Mouse (Mus musculus) right cerebral cortex, adult 2 months (tissue): ENCODE results near the gene Tcf7l1.

Experiments used
- DNase-seq, 2 experiments: peaks; one replicate each; pipeline ENCODE4 v3.0.0; 2021 to 2022; ENCODE audit warnings: low spot score in 2 of 2

The Tcf7l1 gene

DNA sequence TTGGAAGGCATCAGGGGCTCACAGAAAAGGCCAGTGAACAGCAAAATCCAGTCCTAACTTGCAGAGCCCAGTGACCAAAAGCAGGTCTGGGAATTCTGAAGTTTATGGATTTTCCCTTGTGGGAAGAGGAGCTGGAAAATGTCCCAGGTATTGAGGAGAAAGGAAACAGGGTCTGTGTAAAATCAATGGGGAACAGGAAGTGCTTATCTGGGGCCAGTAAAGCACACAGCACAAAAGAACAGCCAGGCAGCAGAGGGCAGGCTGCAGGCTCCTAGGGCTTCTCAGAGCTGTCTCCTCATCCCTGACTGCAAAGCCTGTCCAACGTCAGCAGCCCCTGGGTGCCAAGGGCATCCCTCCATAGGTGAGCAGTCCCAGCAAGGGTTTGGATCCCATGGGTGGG lies 126.1 kb downstream of the Tcf7l1 start:
- DNase-seq = no peak

DNA sequence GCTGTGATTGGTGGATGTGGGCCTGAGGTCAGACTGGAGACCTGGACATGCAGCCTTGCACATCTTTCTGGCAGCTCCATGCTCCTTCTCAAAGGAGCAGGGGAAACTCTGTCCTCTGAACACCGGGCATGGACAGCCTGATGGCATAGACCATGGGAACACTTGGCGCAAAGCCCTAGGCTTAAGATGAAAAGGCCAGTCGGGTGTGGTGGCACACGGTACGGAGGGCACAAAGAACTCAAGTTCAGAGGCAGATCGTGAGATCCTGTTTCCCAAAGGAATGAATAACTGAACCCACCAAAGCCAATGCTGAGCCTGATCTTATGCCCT lies 128.7 kb downstream of the Tcf7l1 start:
- no peak for DNase-seq

DNA sequence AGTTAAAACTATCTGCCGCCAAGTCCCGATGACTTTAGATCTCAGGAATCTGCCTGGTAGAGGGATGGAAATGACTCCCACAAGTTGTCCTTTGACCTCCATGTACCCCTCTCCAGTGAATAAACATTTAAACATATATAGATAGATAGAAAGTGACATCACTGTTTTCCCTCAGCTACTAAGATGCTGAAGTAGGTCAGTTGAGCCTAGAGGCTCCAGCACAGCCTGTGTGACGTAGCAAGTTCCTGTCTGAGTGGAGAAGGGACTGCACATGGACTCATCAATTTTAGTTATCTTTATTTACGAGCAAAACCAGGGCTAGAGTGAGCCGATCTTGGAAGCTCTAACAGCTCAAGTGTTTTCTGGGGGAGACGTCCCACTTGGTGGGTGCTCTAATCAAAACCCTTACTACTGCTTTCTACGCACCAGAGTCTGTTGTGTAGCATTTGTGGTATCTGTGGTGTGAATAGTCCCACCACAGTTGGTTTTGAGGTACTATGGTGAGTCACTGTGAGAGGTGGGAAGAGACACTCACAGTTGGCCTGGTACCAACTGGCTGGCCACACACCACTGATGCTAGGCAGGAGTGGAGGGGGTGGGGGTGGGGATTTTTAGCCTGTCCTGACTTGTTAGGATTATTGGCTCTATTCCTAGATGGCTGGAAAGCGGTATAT lies 129.2 kb downstream of the Tcf7l1 start:
- no peak for DNase-seq

DNA sequence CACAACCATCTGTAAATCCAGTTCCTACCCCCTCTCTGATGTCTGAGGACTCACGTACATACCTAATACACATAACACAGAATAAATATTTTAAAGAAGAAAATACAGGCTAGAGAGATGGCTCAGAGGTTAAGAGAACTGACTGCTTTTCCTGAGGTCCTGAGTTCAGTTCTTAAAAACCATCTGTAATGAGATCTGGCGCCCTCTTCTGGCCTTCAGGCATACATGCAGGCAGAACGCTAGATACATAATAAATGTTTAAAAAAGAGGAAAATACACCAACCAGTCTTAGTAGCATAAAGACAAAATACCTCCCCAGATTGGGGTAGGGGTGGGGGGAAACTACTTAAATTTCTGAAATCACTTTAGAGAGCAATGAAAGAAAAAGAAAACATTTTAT lies 131.0 kb downstream of the Tcf7l1 start:
- no peak for DNase-seq

DNA sequence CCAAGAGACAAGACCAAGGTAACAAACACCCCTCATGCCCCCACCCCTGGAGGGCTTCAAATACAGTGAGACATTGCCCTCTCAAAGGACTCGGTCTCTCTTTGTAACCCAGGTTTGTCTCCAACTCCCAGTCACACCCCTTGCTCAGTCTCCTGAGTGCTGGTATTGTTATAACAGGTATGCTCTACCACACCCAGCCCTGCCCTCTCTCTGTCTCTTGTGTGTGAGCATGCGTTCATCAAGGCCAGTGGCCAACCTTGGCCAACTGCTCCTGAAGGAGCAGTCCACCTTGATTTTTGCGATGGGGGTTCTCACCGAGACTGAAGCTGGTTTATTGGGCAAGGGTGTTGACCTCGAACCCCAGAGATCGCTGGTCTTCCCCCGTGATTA lies 133.0 kb downstream of the Tcf7l1 start:
- DNase-seq = no peak

DNA sequence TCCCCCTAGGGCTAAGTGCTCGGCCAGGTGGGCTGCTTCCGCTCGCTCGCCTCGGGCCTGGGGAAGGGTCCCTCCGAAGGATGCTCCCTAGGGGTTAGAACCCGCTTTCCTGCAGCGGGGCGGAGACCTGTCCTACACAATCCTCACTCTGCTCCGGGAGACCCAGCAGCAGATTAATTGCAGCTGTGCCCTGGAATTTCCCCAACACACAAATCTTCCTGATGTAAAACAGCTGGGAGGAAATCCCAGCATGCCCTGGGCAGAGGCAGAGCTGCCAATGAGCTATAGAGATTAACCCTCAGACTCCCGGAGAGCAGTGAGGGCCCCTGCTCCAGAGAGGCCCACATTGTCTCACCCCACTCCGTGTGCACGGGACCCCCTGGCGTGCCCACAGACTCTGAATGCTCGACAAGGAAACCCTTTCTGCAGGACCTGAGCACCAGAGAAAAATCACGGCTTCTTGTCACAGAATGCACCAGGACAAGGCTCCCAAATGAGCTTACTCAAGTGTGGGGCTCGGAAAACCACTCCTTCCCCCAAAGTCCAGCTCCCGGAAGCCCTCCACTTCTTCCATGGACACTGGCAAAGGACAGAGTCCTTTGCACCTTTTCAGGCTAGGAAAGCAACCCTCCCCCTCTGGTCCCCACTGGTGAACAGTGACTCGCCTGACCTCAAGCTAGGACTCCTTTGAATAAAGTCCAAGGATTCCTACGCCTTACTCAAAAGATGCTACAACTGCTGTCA lies 133.6 kb downstream of the Tcf7l1 start:
- DNase-seq = no peak

DNA sequence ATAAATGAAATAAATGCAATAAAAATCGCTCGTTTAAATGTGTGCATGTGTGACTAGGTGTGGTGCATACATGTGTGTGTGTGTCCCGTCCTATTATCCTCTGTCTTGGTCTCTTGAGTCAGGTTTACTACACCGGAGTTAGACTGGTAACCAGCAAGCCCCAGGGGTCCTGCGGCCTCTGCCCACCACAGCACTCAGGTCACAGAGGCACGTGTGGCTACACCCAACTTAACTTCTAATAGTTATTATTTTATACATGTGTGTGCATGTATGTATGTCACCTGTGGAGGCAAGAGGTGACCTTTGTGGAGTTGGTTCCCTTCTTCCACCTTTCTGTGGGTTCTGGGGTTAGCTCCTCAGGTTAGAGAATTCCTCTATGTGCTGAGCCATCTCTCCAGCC lies 134.7 kb downstream of the Tcf7l1 start:
- DNase-seq = no peak

DNA sequence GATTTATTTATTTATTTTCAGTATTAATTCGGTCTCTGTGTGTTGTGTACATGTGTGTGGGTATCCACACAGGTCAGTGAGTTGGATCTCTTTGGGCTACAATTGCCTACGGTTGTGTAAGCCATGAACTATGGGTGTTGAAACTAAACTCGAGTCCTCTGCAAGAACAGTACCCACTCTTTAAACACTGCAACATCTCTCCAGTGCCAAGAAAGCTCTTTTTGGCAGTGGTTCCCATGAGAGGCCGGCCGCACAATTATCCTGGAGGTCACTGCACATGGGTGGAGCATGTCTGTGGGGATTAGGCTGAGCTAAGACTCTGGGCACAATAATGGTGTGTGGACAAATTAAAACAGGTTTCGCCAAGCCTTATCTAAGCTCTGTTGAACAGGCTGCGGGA lies 135.6 kb downstream of the Tcf7l1 start:
- DNase-seq = no peak

DNA sequence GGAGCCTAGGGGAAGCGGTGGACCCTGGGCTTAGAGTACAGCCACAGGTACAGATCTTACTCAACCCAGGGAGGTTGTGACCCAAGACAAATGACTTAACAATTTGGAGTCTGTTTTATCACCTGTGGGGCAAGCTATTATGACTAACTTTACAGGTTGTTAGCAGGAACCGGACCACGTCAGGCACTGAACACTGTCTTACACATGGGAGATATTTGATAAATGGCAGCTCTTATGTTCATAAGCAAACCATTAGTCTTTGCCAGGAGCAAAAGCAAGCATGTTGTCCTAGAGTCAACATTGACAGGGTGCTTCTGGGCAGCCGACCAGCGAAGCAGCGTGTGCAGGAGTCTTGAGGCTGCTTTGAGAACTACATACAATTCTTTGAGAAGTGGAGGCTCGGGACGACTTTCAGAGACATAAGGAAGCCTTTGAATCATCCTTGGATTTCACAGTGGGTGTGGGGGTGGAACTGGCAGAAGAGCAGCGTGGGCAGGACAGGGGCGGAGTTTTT lies 138.7 kb downstream of the Tcf7l1 start:
- peak; percentile 77 for DNase-seq

DNA sequence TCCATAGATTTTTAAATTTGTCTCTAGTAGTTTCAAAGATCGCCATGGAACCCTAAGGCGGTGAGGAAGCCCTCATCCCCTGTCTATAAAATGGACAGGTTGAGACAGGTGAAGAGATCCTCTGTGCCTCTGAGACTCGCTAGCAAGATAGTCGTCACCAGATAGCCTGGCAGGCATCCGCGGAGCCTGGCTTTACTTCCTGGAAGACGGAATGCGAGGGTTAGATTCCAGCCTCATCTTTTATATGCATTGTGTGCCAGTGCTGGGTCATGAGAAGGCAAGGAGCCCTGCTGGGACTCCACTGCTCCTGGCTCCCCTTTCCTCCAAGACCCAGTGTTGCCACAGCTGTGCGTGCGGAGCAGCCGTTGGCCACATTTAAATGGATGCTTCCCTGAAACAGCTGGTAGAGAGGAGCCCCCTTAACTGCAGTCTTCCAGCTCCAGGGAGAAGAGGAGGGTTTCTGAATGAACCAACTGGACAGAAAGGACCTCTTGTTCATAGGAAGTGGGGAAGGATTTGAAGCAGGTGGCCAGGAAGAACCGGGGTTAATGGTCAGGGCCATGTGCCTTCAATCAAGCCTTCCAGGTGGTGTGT lies 141.0 kb downstream of the Tcf7l1 start:
- DNase-seq = no peak

DNA sequence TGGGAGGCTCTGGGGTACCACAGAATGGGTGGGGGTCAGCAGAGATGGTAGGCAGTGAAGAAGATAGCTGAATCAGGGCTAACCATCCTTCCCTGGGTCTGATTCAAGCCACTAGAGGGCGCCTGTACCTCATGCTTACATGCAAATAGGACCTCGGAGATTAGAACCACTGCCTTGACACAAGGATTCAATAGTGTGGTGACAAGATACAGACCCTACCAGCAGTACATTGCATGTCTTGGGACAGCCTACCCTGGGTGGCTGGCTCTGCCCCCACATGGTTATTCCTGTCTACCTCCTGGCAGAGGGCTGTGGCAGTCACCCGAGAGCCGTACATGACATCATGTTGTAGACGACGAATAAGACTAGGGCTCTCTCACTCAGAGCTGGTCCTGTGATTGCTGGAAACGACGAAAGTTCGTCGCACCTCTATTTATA lies 141.7 kb downstream of the Tcf7l1 start:
- peak; percentile 85 to 86 for DNase-seq

DNA sequence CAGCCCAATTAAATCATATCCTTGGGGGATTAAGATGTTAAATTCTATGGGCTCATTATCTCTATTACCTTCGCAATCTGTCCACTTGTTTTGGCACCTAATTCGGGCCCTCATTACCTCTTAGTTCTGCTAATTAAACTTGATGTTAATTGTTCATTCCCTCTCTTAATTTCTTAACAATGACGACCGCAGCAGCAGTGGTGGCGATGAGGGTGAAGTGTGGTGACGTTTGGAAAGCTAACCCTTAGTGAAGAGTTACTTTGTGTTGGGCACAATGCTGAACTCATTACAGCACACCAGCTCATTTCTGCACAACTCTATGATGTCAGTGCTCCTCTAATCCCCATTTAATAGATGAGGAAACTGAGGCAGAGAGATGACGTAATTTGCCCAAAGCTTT lies 143.7 kb downstream of the Tcf7l1 start:
- no peak for DNase-seq

DNA sequence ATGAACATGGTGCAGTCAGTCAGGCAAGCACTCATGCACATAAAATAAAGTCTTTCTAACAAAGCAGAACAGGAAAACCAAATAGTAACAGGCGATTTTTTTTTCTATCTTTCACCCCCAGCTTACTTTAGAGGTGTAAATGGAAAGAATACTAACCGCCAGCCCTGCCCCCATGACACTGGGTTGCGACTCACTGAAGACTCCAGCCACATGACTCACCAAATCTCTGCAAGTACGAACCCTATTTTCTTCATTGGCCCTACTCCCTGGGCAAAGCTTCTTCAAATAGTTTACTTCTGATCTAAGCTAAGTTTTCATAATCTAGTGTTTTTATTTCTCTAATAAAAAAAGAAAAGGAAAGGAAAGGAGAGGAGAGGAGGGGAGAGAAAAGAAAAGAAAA lies 144.5 kb downstream of the Tcf7l1 start:
- DNase-seq = no peak

DNA sequence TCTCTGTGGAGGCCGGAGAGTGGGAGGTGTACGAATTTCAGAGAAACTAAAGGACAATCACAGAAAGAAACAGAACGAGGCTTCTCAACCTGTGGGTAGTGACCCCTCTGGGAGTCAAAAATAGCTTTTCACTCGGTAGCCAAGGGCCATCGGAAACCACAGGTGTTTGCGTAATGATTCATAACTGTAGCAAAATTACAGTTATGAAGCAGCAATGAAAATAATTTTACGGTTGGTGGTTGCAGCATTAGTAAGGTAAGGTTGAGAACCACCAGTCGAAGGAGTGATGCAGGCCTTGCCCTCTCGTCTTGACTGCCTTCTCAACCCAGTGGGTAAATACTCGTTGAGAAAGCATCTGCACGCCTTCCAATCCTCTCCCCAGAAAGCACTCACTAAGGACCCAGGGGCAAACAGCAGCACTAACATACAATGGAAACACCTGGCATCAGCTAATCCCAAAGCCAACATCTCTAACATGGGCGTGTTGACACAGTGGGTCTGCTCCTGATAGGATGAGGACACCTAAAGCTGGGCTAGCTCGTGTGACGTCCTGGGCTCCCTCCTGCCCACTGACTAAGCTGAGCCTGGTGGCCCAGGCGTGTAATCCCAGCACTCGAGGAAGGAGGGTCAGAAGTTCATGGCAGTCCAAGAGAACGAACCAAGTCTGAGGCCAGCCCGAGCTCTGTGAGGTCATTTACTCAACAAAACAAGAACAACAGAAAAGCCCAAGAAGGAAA lies 147.7 kb downstream of the Tcf7l1 start:
- no peak for DNase-seq

DNA sequence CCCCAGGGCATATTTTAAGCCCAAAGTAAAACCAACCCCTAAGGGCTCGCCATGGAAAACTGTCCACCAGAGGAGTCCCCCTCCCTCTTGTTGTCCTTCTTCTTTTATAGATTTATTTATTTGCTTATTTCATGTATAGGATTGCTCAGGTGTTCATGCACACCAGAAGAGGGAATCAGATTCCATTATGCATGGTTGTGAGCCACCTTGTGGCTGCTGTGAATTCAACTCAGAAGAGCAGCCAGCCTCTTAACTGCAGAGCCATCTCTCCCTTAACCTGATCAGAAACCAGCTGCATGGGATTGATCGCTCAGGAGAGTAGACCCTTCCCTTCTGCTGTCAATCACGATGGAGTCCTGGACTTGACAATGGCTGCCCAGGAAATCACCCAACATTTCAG lies 152.1 kb downstream of the Tcf7l1 start:
- DNase-seq = no peak

DNA sequence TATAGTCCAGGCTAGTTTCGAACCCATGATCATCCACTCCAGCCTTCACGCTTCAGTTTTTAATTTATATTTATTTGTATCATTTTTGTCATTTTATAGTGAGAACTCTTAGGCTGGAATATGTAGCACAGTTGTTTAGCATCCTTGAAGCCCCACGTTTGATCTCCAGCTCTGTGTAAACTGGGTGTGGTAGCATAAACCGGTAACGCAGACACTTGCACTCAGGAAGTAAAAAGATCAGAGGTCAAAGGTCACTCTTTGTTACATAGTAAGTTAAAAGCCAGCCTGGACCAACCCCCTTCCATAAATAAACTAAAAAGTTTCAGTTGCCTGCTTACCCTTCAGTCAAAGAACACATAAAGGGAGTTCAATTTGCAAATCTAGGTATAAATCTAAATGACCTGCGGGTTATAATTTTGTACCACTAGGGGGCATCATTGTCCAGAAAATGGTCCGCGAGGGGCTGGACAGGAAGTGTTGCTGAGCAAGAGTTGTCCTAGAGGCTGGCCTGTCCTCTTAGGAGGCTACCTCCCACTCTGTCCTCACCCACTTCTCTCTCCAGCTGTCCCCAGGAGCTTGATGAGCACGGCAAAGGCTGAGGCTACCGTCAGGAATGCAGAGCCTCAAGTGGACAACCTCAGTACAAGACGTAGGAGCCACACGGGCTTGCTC lies 153.2 kb downstream of the Tcf7l1 start:
- peak; percentile 50 to 75 for DNase-seq

DNA sequence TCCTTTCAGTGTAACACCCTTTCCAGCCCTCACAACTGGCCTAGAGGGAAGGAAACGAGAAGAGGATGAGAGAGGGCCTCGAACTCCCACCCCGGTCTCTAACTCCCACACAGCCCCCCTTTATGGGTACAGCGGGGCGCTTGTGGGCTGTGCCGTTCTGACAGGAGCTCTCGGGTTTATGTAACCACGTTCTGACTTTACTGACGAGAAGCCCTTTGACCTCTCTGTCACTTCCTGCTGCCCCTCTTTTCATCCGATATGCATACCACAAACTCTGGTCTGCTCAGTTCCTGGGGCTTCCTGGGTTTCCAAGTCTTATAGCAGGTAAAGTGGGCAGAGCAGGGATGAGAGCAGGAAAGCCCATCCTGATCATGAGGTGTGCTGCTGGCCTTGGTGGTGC lies 154.7 kb downstream of the Tcf7l1 start:
- DNase-seq = no peak

DNA sequence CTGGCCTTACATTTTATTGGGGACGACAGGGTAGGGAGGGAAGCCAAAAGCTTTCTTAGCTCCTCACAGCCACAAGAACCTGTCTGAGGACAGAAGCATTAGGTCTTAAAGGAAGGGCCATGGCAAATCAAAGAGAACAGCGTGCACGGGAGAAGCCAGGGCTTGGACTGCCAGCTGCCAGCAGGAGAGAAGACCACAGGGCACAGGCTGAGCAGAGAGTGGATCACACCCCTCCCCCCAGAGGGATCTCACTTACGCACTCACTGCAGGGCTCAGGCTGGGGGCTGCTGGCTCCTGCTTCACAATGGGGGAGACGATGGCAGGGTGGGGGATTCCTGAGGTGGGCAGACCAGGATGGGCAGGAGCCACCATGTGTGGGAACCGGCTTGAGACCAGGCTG lies 157.4 kb downstream of the Tcf7l1 start:
- no peak for DNase-seq

DNA sequence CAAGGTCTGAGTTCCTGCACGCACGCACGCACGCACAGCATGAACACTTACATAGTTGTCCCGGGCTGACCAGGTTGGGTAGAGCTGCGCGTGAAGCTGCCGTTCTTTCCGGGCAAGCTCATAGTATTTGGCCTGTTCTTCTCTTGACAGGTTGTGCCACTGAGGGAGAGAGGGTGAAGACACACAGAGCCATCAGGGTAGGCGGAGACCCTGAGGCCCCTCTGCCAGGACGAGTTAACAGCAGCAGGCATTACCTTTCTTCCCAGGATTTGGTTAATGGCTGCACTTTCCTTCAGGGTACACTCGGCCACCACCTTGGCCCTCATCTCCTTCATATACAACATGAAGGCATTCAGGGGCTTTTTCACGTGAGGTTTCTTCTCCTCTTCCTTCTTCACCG lies 158.1 kb downstream of the Tcf7l1 start:
- DNase-seq = no peak

DNA sequence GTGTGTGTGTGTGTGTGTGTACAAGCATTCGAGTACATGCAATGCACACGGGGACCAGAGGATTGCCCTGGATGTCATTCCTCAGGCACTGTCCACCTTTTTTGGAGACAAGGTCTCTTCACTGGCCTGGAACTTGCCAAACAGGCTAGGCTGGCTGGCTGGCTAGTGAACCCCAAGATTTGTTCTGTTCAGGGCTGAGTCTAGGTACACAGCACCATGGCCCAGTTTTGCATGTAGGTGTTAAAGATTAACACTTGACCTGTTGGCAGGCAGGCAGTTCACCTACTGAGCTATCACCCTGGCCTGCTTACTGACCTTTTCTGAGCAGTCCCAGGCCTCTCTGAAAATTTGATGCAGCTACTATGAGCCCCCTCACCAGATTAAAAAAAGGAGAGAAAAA lies 158.7 kb downstream of the Tcf7l1 start:
- DNase-seq = no peak

DNA sequence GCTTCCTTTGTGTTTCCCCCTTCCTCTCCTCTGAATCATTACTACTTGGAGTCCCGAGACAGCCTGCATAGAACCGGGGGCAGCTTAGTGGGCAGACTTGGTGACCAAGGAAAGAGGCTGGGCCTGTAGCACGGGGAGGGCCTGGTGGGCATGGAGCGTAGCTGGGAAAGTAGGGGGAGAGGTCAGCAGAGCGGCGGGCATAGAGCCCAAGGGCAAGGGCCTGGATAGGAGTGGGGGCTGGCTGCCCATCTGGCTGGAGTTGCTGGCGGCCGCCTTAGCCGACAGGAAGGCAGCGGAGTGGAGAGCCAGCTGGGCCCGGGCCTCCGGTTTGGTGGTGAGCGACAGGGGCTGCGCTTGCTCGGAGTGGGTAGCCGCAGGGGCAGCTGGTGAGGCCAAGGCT lies 161.8 kb downstream of the Tcf7l1 start:
- no peak for DNase-seq

DNA sequence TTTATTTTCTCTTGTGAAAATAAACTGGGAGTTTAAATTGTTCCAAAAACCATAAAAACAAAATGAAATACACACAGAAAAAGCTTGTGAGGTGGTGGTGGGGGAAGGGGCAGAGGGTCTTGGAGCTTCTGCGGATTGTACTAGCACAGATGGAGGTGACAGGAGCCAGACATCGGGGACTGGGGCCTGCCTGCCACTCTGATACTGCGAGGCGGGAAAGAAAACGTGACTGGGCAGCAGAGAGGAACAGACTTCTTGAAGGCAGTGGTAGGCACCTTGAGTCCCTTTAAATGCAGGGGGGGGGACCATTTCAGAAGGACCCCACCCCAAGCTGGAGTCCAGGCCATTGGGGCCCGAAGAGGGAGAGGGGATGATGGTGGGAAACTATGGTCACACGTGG lies 162.7 kb downstream of the Tcf7l1 start:
- no peak for DNase-seq
